Mouse (Mus musculus) CH12.LX (cell line): ENCODE data around the gene Tmem59l. TPM values are rescaled to one million over a fixed set of nuclear protein-coding genes. Genes with fewer than 3 reads are reported as not detected.

ENCODE experiments used
- DNase-seq: peaks from one replicate; pipeline ENCODE4 v3.0.0-alpha.2; 2013; ENCODE audit errors: extremely low read depth
- H3K27ac ChIP-seq: 2 replicates; pipeline ENCODE4 v1.5.1; 2012; ENCODE audit warnings: low read depth, mild to moderate bottlenecking, control low read depth, moderate library complexity; ENCODE audit not compliant: insufficient read depth
- H3K27me3 ChIP-seq: replicated peaks from 2 replicates; pipeline ENCODE3; 2012; ENCODE audit warnings: inconsistent platforms
- H3K36me3 ChIP-seq, 2 experiments: replicated peaks in 1 of 2; 2 replicates each; pipeline versions ENCODE3 to v1.6.1; 2012; ENCODE audit warnings: inconsistent platforms in 1 of 2, low read length in 1 of 2, mild to moderate bottlenecking in 1 of 2, mixed read lengths in 1 of 2, moderate library complexity in 1 of 2; ENCODE audit not compliant: control insufficient read depth in 1 of 2, insufficient read depth in 1 of 2
- H3K4me1 ChIP-seq, 2 experiments: 2 replicates each; pipeline ENCODE4 v1.6.1; 2012; ENCODE audit warnings: inconsistent platforms in 1 of 2, moderate library complexity in 1 of 2; ENCODE audit not compliant: insufficient read depth in 2 of 2, control insufficient read depth in 1 of 2
- H3K4me2 ChIP-seq: 2 replicates; pipeline ENCODE4 v1.6.1; 2012; ENCODE audit warnings: low read depth, mild to moderate bottlenecking, control low read depth; ENCODE audit not compliant: poor library complexity, insufficient read depth, severe bottlenecking
- H3K4me3 ChIP-seq, 3 experiments: fragments of 150-350 bp in 1 of 3; sonication (generic) in 1 of 3; replicated peaks in 1 of 3; 2 replicates each; pipeline versions ENCODE3 to v1.5.1; 2011 to 2012; ENCODE audit warnings: low read depth in 2 of 3, low read length in 2 of 3, mild to moderate bottlenecking in 2 of 3, moderate library complexity in 2 of 3, control low read depth in 1 of 3, improper control_type of control experiment in 1 of 3, inconsistent platforms in 1 of 3, mixed read lengths in 1 of 3; ENCODE audit not compliant: poor library complexity in 1 of 3
- H3K79me2 ChIP-seq: replicated peaks from 2 replicates; pipeline ENCODE4 v1.6.1; 2012; ENCODE audit warnings: mild to moderate bottlenecking, moderate library complexity; ENCODE audit not compliant: control insufficient read depth, poor library complexity, insufficient read depth, severe bottlenecking; ENCODE audit errors: extremely low read depth
- H3K9ac ChIP-seq: 2 replicates; pipeline ENCODE4 v1.6.1; 2012; ENCODE audit warnings: low read depth, mild to moderate bottlenecking, control low read depth, moderate library complexity; ENCODE audit not compliant: insufficient read depth
- H3K9me3 ChIP-seq: replicated peaks from 2 replicates; pipeline ENCODE3; 2012; ENCODE audit warnings: low read length, inconsistent platforms, mixed read lengths
- BHLHE40 ChIP-seq: IDR thresholded peaks from 2 replicates; pipeline ENCODE4 v1.6.1; 2011; ENCODE audit warnings: mild to moderate bottlenecking, low read depth, low read length, improper control_type of control experiment
- E2F4 ChIP-seq: IDR thresholded peaks from 2 replicates; pipeline ENCODE4 v1.6.1; 2011; ENCODE audit warnings: low read depth, low read length, improper control_type of control experiment; ENCODE audit not compliant: insufficient replicate concordance
- ELF1 ChIP-seq: IDR thresholded peaks from 2 replicates; pipeline ENCODE4 v1.6.1; 2014; ENCODE audit warnings: low read depth, mild to moderate bottlenecking, inconsistent platforms, low read length, improper control_type of control experiment
- EP300 ChIP-seq: IDR thresholded peaks from 2 replicates; pipeline ENCODE4 v1.6.1; 2011; ENCODE audit warnings: low read length, improper control_type of control experiment
- HCFC1 ChIP-seq: IDR thresholded peaks from 2 replicates; pipeline ENCODE4 v1.6.1; 2012; ENCODE audit warnings: low read depth, mild to moderate bottlenecking, inconsistent platforms, low read length, improper control_type of control experiment
- JUND ChIP-seq: conservative IDR thresholded peaks from 2 replicates; pipeline ENCODE4 v1.6.1; 2011; ENCODE audit warnings: low read depth, low read length, improper control_type of control experiment
- MAX ChIP-seq: IDR thresholded peaks from 2 replicates; pipeline ENCODE4 v1.6.1; 2011; ENCODE audit warnings: low read length, improper control_type of control experiment
- MAZ ChIP-seq: IDR thresholded peaks from 2 replicates; pipeline ENCODE4 v1.6.1; 2012; ENCODE audit warnings: low read depth, mild to moderate bottlenecking, inconsistent platforms, low read length, improper control_type of control experiment, moderate library complexity
- MEF2A ChIP-seq: IDR thresholded peaks from 2 replicates; pipeline ENCODE4 v1.6.1; 2014; ENCODE audit warnings: low read depth, mild to moderate bottlenecking, inconsistent platforms, low read length, improper control_type of control experiment, borderline replicate concordance
- MXI1 ChIP-seq: IDR thresholded peaks from 2 replicates; pipeline ENCODE4 v1.6.1; 2011; ENCODE audit warnings: mild to moderate bottlenecking, low read depth, low read length, improper control_type of control experiment
- NRF1 ChIP-seq: IDR thresholded peaks from 2 replicates; pipeline ENCODE4 v1.6.1; 2014; ENCODE audit warnings: low read depth, mild to moderate bottlenecking, inconsistent platforms, low read length, improper control_type of control experiment, moderate library complexity
- PAX5 ChIP-seq: IDR thresholded peaks from 2 replicates; pipeline ENCODE4 v1.6.1; 2012; ENCODE audit warnings: low read length, inconsistent platforms, mixed read lengths
- POLR2A ChIP-seq: IDR thresholded peaks from 2 replicates; pipeline ENCODE4 v1.6.1; 2011; ENCODE audit warnings: low read depth, mild to moderate bottlenecking, improper control_type of control experiment, low read length
- POLR2AphosphoS2 ChIP-seq: IDR thresholded peaks from 2 replicates; pipeline ENCODE4 v1.6.1; 2011; ENCODE audit warnings: low read depth, low read length, improper control_type of control experiment
- RCOR1 ChIP-seq: conservative IDR thresholded peaks from 2 replicates; pipeline ENCODE4 v1.6.1; 2012; ENCODE audit warnings: low read depth, mild to moderate bottlenecking, inconsistent platforms, low read length, improper control_type of control experiment
- USF1 ChIP-seq: IDR thresholded peaks from 2 replicates; pipeline ENCODE4 v1.6.1; 2014; ENCODE audit warnings: low read depth, mild to moderate bottlenecking, inconsistent platforms, low read length, improper control_type of control experiment
- USF2 ChIP-seq: conservative IDR thresholded peaks from 2 replicates; pipeline ENCODE4 v1.6.1; 2011; ENCODE audit warnings: low read depth, low read length, improper control_type of control experiment
- ZC3H11A ChIP-seq: IDR thresholded peaks from 2 replicates; pipeline ENCODE4 v1.6.1; 2012; ENCODE audit warnings: low read depth, mild to moderate bottlenecking, inconsistent platforms, low read length, improper control_type of control experiment
- ZMIZ1 ChIP-seq: IDR thresholded peaks from 2 replicates; pipeline ENCODE4 v1.6.1; 2012; ENCODE audit warnings: low read depth, mild to moderate bottlenecking, inconsistent platforms, low read length, improper control_type of control experiment
- dilution Hi-C: fragments of 300-500 bp; cut with MboI; formaldehyde crosslinking; loops from 2 replicates; pipeline ENCODE4 v1.14.3; 2020; ENCODE audit warnings: low sequenced_read_pairs; ENCODE audit not compliant: extremely low pct_unique_long_range_greater_than_20kb, extremely low pct_ligation_motif_present
- in situ Hi-C: fragments of 300-500 bp; cut with MboI; formaldehyde crosslinking; loops from 3 replicates; pipeline ENCODE4 v1.14.3; 2019; ENCODE audit warnings: low sequenced_read_pairs, low pct_ligation_motif_present, low pct_unique_long_range_greater_than_20kb, mixed read lengths
- polyA plus RNA-seq: library from polyadenylated mRNA; unstranded; fragments of >175 nt; gene quantifications from 2 replicates; pipeline ENCODE4 v1.2.1, GENCODE M21; 2012; ENCODE audit warnings: low read depth; ENCODE audit not compliant: insufficient read length
- total RNA-seq, 2 experiments: library from RNA; depleted of rRNA; stranded (reverse); fragments of 300-350 nt in 1 of 2; fragments of >200 nt in 1 of 2; gene quantifications; 2 replicates each; pipeline ENCODE4 v1.2.3; 2012 to 2014

Gene Tmem59l
- total and polyA plus RNA-seq, 3 experiments, result not detected

DNA sequence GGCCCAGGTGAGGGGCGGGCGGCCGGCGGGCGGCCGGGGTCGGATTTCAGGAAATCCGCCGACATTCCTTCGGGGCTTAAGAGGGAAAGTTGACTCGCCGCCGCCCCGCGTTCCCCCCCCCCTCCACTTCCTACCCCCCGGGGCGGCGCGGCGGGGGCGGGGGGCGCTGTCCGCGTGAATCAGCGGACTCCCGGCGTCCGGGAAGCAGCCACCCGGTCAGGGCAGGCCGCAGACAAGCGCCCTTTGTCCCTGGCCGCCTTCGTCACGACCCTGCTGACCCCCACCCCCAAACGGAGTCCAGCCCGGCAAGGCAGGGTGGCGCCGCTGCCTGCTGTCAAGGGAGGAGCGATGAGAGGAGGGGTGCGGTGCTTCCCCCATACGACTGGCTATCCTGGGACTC is 2.4 kb upstream of the Tmem59l start:
- H3K4me1 ChIP-seq, result peaks cover 10 to 25% of the 10 kb centered on the region in 2 experiments

DNA sequence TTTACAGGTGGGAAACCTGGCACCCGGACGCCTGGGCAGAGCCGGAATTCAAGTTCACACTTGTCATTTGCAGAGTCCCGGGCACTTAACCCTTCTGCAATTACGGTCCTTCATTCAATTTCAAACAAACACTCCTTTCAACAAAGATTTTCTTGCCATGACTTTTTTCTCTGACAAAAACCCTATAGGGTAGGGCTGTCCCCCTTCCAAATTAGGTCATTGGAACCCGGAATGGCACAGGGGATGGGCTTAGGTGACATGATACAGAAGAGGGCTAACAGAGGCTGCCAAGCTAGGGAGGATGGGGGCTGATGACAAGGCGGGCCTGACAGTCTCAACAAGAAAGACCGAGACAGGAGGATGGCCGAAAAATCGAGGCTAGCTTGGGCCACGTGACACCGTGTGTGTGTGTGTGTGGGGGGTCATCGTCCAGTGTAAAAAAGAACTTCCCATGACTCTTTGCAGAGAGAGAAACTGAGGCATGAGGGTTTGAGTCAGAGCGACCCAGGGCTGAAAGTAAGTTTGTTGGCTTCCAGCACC is 1.8 kb upstream of the Tmem59l start:
- H3K27me3 ChIP-seq, result peaks cover 97% of the 10 kb centered on the region
- H3K79me2 ChIP-seq, result no peaks in the 10 kb centered on the region
- dilution Hi-C loops (no loop called here), in situ Hi-C loops (no loop called here)
- H3K9me3 ChIP-seq, result no peaks in the 10 kb centered on the region
- H3K4me1 ChIP-seq, result peaks cover 10 to 25% of the 10 kb centered on the region in 2 experiments
- DNase-seq, result no peak
- no peak overlapping the region; the same call in 1 of the 2 replicates for H3K9ac ChIP-seq
- peak overlapping the region; percentile 26 for H3K4me2 ChIP-seq
- H3K36me3 ChIP-seq, result no peaks in the 10 kb centered on the region
- no peak overlapping the region for H3K4me3 ChIP-seq
- H3K27ac ChIP-seq, result no peak overlapping the region
- TF ChIP-seq ZMIZ1, result no peak
- no peak for TF ChIP-seq ELF1
- no peak for TF ChIP-seq HCFC1
- TF ChIP-seq RCOR1, result no peak
- TF ChIP-seq USF2, result 0 out of 2 replicates have a peak, but pooled peaks have one; percentile 10
- no peak for TF ChIP-seq MAZ
- peak; percentile 38; the same call in 1 of the 2 replicates for TF ChIP-seq USF1
- no peak for TF ChIP-seq MEF2A

More for the DNA sequence above, 2.4 kb upstream of the Tmem59l start:
- H3K4me3 ChIP-seq, result no peak overlapping the region
- no peaks in the 10 kb centered on the region for H3K79me2 ChIP-seq
- dilution Hi-C loops, result no loop called here
- no peak for TF ChIP-seq NRF1
- no peak for TF ChIP-seq EP300
- TF ChIP-seq MEF2A, result no peak
- no peak for TF ChIP-seq MXI1
- no peak for TF ChIP-seq MAX
- no peak for TF ChIP-seq E2F4
- TF ChIP-seq POLR2AphosphoS2, result no peak
- no peak for TF ChIP-seq USF1
- no peak for TF ChIP-seq PAX5
- no peak for TF ChIP-seq POLR2A
- TF ChIP-seq ZC3H11A, result no peak
- no peak for TF ChIP-seq JUND
- no peak for TF ChIP-seq BHLHE40
- TF ChIP-seq HCFC1, result no peak
- no peak for DNase-seq
- H3K27me3 ChIP-seq, result peaks cover 96% of the 10 kb centered on the region
- in situ Hi-C loops, result no loop called here
- H3K27ac ChIP-seq, result no peak overlapping the region
- no peaks in the 10 kb centered on the region for H3K36me3 ChIP-seq
- H3K9me3 ChIP-seq, result no peaks in the 10 kb centered on the region
- H3K4me2 ChIP-seq, result peak overlapping the region; percentile 26; the same call in 1 of the 2 replicates
- no peak overlapping the region; the same call in 1 of the 2 replicates for H3K9ac ChIP-seq
